Mouse (Mus musculus) ES-Bruce4 (cell line): ENCODE data around the gene Aak1.

Source experiments
- CTCF ChIP-seq: IDR thresholded peaks from one replicate; pipeline ENCODE4 v1.8.1; 2011; ENCODE audit warnings: low read depth, low read length
- POLR2A ChIP-seq: IDR thresholded peaks from one replicate; pipeline ENCODE4 v1.8.1; 2011; ENCODE audit warnings: low read length; ENCODE audit not compliant: insufficient read depth

DNA sequence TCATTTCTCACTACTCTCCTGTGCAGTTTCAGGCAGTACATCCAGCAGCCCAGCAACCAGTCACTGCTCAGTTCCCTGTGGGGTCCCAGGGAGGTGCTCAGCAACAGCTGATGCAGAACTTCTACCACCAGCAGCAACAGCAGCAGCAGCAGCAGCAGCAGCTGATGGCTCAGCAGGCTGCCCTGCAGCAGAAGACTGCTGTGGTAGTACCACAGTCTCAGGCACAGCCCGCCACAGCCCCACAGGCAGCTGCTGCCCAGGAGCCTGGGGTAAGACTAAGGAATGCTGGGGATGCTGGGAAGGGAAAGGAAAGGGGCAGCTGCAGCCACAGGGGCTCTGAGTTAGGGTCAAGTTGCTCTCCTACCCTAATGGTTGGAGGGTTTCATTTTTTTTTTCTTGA is 109.7 kb downstream of the Aak1 start:
- TF ChIP-seq CTCF: no peak
- TF ChIP-seq POLR2A: no peak
